Mouse (Mus musculus) CH12.LX (cell line): ENCODE data around the gene Rbm6.

Experiments
- CTCF ChIP-seq, 2 experiments: IDR thresholded peaks in 1 of 2; conservative IDR thresholded peaks in 1 of 2; 2 replicates each; pipeline ENCODE4 v1.5.1; 2011 to 2012; ENCODE audit warnings: low read depth in 2 of 2, low read length in 2 of 2, improper control_type of control experiment in 1 of 2, inconsistent platforms in 1 of 2, mild to moderate bottlenecking in 1 of 2, moderate library complexity in 1 of 2
- E2F4 ChIP-seq: IDR thresholded peaks from 2 replicates; pipeline ENCODE4 v1.6.1; 2011; ENCODE audit warnings: low read depth, low read length, improper control_type of control experiment; ENCODE audit not compliant: insufficient replicate concordance
- HCFC1 ChIP-seq: IDR thresholded peaks from 2 replicates; pipeline ENCODE4 v1.6.1; 2012; ENCODE audit warnings: low read depth, mild to moderate bottlenecking, inconsistent platforms, low read length, improper control_type of control experiment
- JUND ChIP-seq: conservative IDR thresholded peaks from 2 replicates; pipeline ENCODE4 v1.6.1; 2011; ENCODE audit warnings: low read depth, low read length, improper control_type of control experiment
- MAFK ChIP-seq: IDR thresholded peaks from 2 replicates; pipeline ENCODE4 v1.6.1; 2011; ENCODE audit warnings: low read length, improper control_type of control experiment; ENCODE audit not compliant: insufficient replicate concordance
- MAX ChIP-seq: IDR thresholded peaks from 2 replicates; pipeline ENCODE4 v1.6.1; 2011; ENCODE audit warnings: low read length, improper control_type of control experiment
- POLR2A ChIP-seq: IDR thresholded peaks from 2 replicates; pipeline ENCODE4 v1.6.1; 2011; ENCODE audit warnings: low read depth, mild to moderate bottlenecking, improper control_type of control experiment, low read length
- RCOR1 ChIP-seq: conservative IDR thresholded peaks from 2 replicates; pipeline ENCODE4 v1.6.1; 2012; ENCODE audit warnings: low read depth, mild to moderate bottlenecking, inconsistent platforms, low read length, improper control_type of control experiment

DNA sequence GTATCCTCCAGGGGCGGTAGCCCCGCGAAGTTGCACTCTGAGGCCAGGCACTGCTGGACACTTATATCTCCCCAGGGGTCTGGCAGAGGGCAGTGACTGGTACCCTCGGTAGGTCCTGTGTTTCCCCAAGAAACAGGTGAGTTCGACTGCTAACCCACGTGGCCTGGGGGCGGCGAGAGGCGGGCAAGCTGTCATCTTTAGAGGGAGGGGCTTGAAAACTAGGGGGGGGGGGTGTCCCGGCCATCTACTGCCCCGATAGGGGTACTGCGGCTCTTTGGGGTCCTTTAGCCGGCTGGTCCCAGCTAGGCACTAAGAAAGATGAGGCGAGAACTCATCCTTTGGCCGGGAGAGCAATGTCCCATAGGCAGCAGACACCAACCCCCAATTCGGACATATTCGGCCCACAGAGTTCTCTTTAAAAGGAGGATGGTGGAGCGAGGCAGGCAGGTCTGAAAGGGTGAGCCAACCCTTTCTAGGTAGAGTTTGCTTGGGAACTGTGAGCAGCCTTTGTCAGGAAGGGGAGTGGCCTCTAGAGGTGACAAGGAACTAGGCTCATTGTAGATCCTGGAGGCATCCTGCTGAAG lies 15.3 kb upstream of the Rbm6 start:
- TF ChIP-seq CTCF (conservative IDR thresholded peaks at IDR 0.05 in 1 of 2, IDR thresholded peaks at IDR 0.05 in 1 of 2; ENCODE audit: low read depth in 2 of 2, low read length in 2 of 2) (no peak), MAX (peak; percentile 77; the same call in 1 of the 2 replicates), POLR2A (no peak; the same call in 1 of the 2 replicates), RCOR1 (no peak), E2F4 (no peak), MAFK (no peak), JUND (no peak), HCFC1 (no peak)
